Mouse (Mus musculus): ENCODE data around the gene Zfp445.
"Not testable (repeated sequence)": the region's sequence is repeated elsewhere in the genome, so short reads cannot be mapped to it uniquely, and the experiment has no call there.

Gene Zfp445

GRCm38 (mm10) chr9:122865697-122866166 lies at the start of gene Zfp445:
TSS of gene Zfp445 (minus strand) at chr9:122866006.
- DNase-seq: peak; percentile 87

GRCm38 (mm10) chr9:122902717-122903535 lies 37.1 kb upstream of the Zfp445 start:
- DNase-seq: peak; percentile 42

- DNase-seq: no peak
These were observed 35.2 kb upstream of the Zfp445 start for GRCm38 (mm10) chr9:122901047-122901446.

- peak; percentile 76 for DNase-seq
These were observed 20.8 kb upstream of the Zfp445 start for GRCm38 (mm10) chr9:122886372-122887179.

GRCm38 (mm10) chr9:122885385-122885784 lies 19.6 kb upstream of the Zfp445 start, which contains the start of gene Zkscan7:
TSS of gene Zkscan7 (plus strand) at chr9:122885685.
- no peak for DNase-seq

- no peak for DNase-seq
These were observed 9.3 kb upstream of the Zfp445 start for GRCm38 (mm10) chr9:122875145-122875544.

- no peak for DNase-seq
These were observed 8.8 kb upstream of the Zfp445 start for GRCm38 (mm10) chr9:122874653-122875052.

- no peak for DNase-seq
These were observed 6.8 kb upstream of the Zfp445 start for GRCm38 (mm10) chr9:122872595-122872994.

- DNase-seq: no peak
These were observed 386 bp upstream of the Zfp445 start for GRCm38 (mm10) chr9:122866192-122866591.

- no peak for DNase-seq
These were observed 958 bp downstream of the Zfp445 start for GRCm38 (mm10) chr9:122864848-122865247.

GRCm38 (mm10) chr9:122863731-122864130 lies 2.1 kb downstream of the Zfp445 start:
- DNase-seq: no peak

- DNase-seq: no peak
These were observed 5.1 kb downstream of the Zfp445 start for GRCm38 (mm10) chr9:122860752-122861151.

GRCm38 (mm10) chr9:122856716-122857115 lies 9.1 kb downstream of the Zfp445 start:
- no peak for DNase-seq

- no peak for DNase-seq
These were observed 10.2 kb downstream of the Zfp445 start for GRCm38 (mm10) chr9:122855617-122856016.

- not testable (repeated sequence) for DNase-seq
These were observed 10.7 kb downstream of the Zfp445 start for GRCm38 (mm10) chr9:122855141-122855540.

GRCm38 (mm10) chr9:122854526-122854925 lies 11.3 kb downstream of the Zfp445 start:
- DNase-seq: no peak

GRCm38 (mm10) chr9:122847811-122848311 lies 17.9 kb downstream of the Zfp445 start:
- DNase-seq: not testable (repeated sequence)

GRCm38 (mm10) chr9:122846156-122846555 lies 19.6 kb downstream of the Zfp445 start:
- DNase-seq: no peak

GRCm38 (mm10) chr9:122845621-122846020 lies 20.2 kb downstream of the Zfp445 start:
- DNase-seq: no peak

GRCm38 (mm10) chr9:122843760-122844159 lies 22.0 kb downstream of the Zfp445 start, which contains the start of gene Gm35549:
TSS of gene Gm35549 (minus strand) at chr9:122844035.
- DNase-seq: no peak

- peak; percentile 70 for DNase-seq
These were observed 28.1 kb downstream of the Zfp445 start for GRCm38 (mm10) chr9:122837680-122838079.

GRCm38 (mm10) chr9:122837216-122837615 lies 28.6 kb downstream of the Zfp445 start:
- no peak for DNase-seq

- DNase-seq: peak; percentile 45
These were observed 29.0 kb downstream of the Zfp445 start for GRCm38 (mm10) chr9:122836790-122837189.
